Mouse (Mus musculus) olfactory bulb, adult 2 months (tissue): Measurements from ENCODE around the gene Frmpd2.

Source experiments
- CTCF ChIP-seq: fragments of 200-500 bp; IDR thresholded peaks from 2 replicates; pipeline ENCODE4 v1.5.1; 2012; ENCODE audit warnings: low read depth, mild to moderate bottlenecking, low read length, moderate library complexity; ENCODE audit not compliant: insufficient read depth
- POLR2A ChIP-seq: fragments of 200-500 bp; IDR thresholded peaks from 2 replicates; pipeline ENCODE4 v1.6.1; 2012; ENCODE audit warnings: mild to moderate bottlenecking, low read depth, low read length, moderate library complexity; ENCODE audit not compliant: insufficient read depth

- no peak for TF ChIP-seq CTCF
- TF ChIP-seq POLR2A: no peak
These were observed 74.2 kb downstream of the Frmpd2 start for GRCm38 (mm10) chr14:33545565-33546143.
